ENCODE assay signal across 16 mouse cellular contexts in the genomic region with DNA sequence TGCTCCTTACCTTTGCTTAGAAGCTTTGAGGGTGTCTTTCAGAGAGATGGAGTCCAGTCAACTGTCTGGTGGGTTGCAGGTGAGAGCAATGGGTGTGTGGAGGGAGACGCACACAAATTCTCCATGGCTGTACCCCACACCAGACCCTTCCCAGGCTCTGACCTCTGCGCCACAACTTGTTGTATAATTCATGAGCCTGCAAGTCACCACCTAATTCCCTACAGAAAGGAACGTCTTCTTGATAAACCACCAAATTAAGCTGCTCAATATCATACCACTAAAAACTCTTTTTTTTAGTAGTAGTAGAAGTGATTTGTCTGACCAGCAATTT.
A peak's percentile ranks its signal among the peaks of the same experiment; 100 is the strongest.
DNase-seq lines count a peak whose midpoint lies in the region; ATAC-seq and TF ChIP-seq lines count a peak whose summit lies in the region.
"Had no signal": no experiment of that assay in that cellular context is flagged by ENCODE, and none has a peak within 500 bp of the region (broad histone marks: within the 10 kb centered on the region; RNA-seq: fewer than 3 reads in every experiment).

No protein-coding gene starts in this region.

- H3K4me3 ChIP-seq in forebrain, embryonic 11.5 days (ENCODE audit: low read depth, low read length) = no peak overlapping the region
- H3K4me3 ChIP-seq in forebrain, postnatal 0 days (ENCODE audit: low read depth, low read length) = no peak overlapping the region
- no peak overlapping the region for H3K4me3 ChIP-seq in midbrain, embryonic 11.5 days (ENCODE audit: low read depth, low read length)
- no peak overlapping the region for H3K4me3 ChIP-seq in neural tube, embryonic 15.5 days (replicated peaks)
- H3K4me3 ChIP-seq: erythroblast, embryonic 14.5 days; gastrocnemius, adult 2 months; limb, embryonic 15.5 days had no signal

- peak overlapping the region; percentile 76 for H3K27ac ChIP-seq in forebrain, embryonic 11.5 days (ENCODE audit: low read depth, low read length)
- peak overlapping the region; percentile 48; the same call in 1 of the 2 replicates for H3K27ac ChIP-seq in forebrain, postnatal 0 days (ENCODE audit: low read depth, low read length)
- peak overlapping the region; percentile 83 for H3K27ac ChIP-seq in midbrain, embryonic 11.5 days (ENCODE audit: low read depth, low read length)
- no peak overlapping the region; the same call in 1 of the 2 replicates for H3K27ac ChIP-seq in neural tube, embryonic 15.5 days (replicated peaks)
- H3K27ac ChIP-seq: gastrocnemius, adult 2 months; limb, embryonic 15.5 days had no signal

- no peak overlapping the region for H3K9ac ChIP-seq in forebrain, embryonic 11.5 days (ENCODE audit: low read length)
- H3K9ac ChIP-seq in forebrain, postnatal 0 days = no peak overlapping the region
- H3K9ac ChIP-seq in midbrain, embryonic 11.5 days (ENCODE audit: low read length) = peak overlapping the region; percentile 24
- no peak overlapping the region for H3K9ac ChIP-seq in neural tube, embryonic 15.5 days (replicated peaks)
- H3K9ac ChIP-seq: limb, embryonic 15.5 days had no signal

- no peaks in the 10 kb centered on the region; the same call in 1 of the 2 replicates for H3K9me3 ChIP-seq in forebrain, embryonic 11.5 days (ENCODE audit: control insufficient read depth, low read length)
- no peaks in the 10 kb centered on the region for H3K9me3 ChIP-seq in forebrain, postnatal 0 days (ENCODE audit: low read length)
- no peaks in the 10 kb centered on the region for H3K9me3 ChIP-seq in midbrain, embryonic 11.5 days (ENCODE audit: control insufficient read depth, low read length)
- H3K9me3 ChIP-seq in neural tube, embryonic 15.5 days (replicated peaks) = no peaks in the 10 kb centered on the region
- H3K9me3 ChIP-seq: limb, embryonic 15.5 days had no signal

- WGBS in forebrain, embryonic 11.5 days = 45% methylated on average over 3 of the region's 3 CpGs
- 27% methylated on average over 3 of the region's 3 CpGs for WGBS in forebrain, postnatal 0 days
- WGBS in midbrain, embryonic 11.5 days = 18% methylated on average over 3 of the region's 3 CpGs
- 22% methylated on average over 3 of the region's 3 CpGs for WGBS in neural tube, embryonic 15.5 days

- no peak for DNase-seq in forebrain, embryonic 11.5 days (ENCODE audit: low spot score)
- DNase-seq in forebrain, postnatal 0 days = no peak
- peak; percentile 93 for DNase-seq in midbrain, embryonic 11.5 days (ENCODE audit: low spot score, missing footprints)
- DNase-seq in right cerebral cortex, postnatal 10 days (ENCODE audit: low spot score in 2 of 2) = no peak
- no peak for DNase-seq in heart, postnatal 14 days
- no peak for DNase-seq in cerebellum, postnatal 14 days
- DNase-seq: adrenal gland, adult 8-10 months; cerebellum, adult 9-10 months; gastrocnemius, adult 2 months; kidney, adult 18-20 months; kidney, postnatal 14 days; lung, adult 2 months had no signal

- no peaks in the 10 kb centered on the region for H3K27me3 ChIP-seq in forebrain, embryonic 11.5 days (ENCODE audit: control insufficient read depth, insufficient read depth, low read length)
- H3K27me3 ChIP-seq in forebrain, postnatal 0 days (ENCODE audit: insufficient read depth, low read length) = no peaks in the 10 kb centered on the region
- no peaks in the 10 kb centered on the region for H3K27me3 ChIP-seq in midbrain, embryonic 11.5 days (ENCODE audit: control insufficient read depth, insufficient read depth, low read length)
- H3K27me3 ChIP-seq in neural tube, embryonic 15.5 days (replicated peaks) = no peaks in the 10 kb centered on the region
- H3K27me3 ChIP-seq: limb, embryonic 15.5 days had no signal

- no peak for TF ChIP-seq CTCF in forebrain, postnatal 0 days (IDR thresholded peaks at IDR 0.05; ENCODE audit: low read depth)

- intact Hi-C loops in heart, postnatal 14 days (cut with DNase I) = no loop called here

- peak; percentile 12; the same call in 1 of the 2 replicates for ATAC-seq in forebrain, embryonic 11.5 days (replicated peaks; ENCODE audit: low FRiP score)
- ATAC-seq in forebrain, postnatal 0 days = no peak
- peak; percentile 74 for ATAC-seq in midbrain, embryonic 11.5 days (ENCODE audit: low FRiP score)
- no peak for ATAC-seq in neural tube, embryonic 15.5 days (ENCODE audit: low FRiP score)
- ATAC-seq: CD4-positive, CD25-positive, alpha-beta regulatory T cell, adult 4 months had no signal

- H3K36me3 ChIP-seq in forebrain, embryonic 11.5 days (ENCODE audit: control insufficient read depth, insufficient read depth, low read length) = no peaks in the 10 kb centered on the region
- no peaks in the 10 kb centered on the region for H3K36me3 ChIP-seq in forebrain, postnatal 0 days (ENCODE audit: insufficient read depth)
- no peaks in the 10 kb centered on the region for H3K36me3 ChIP-seq in midbrain, embryonic 11.5 days (ENCODE audit: control insufficient read depth, insufficient read depth, low read length)
- no peaks in the 10 kb centered on the region for H3K36me3 ChIP-seq in neural tube, embryonic 15.5 days
- H3K36me3 ChIP-seq: limb, embryonic 15.5 days had no signal

- H3K4me1 ChIP-seq in forebrain, embryonic 11.5 days (replicated peaks; ENCODE audit: control insufficient read depth, insufficient read depth, low read length) = peaks cover 3% of the 10 kb centered on the region; the same call in 1 of the 2 replicates
- peaks cover 15% of the 10 kb centered on the region; the same call in 1 of the 2 replicates for H3K4me1 ChIP-seq in forebrain, postnatal 0 days (ENCODE audit: insufficient read depth)
- H3K4me1 ChIP-seq in midbrain, embryonic 11.5 days (ENCODE audit: control insufficient read depth, insufficient read depth, low read length) = peaks cover 57% of the 10 kb centered on the region
- peaks cover 15% of the 10 kb centered on the region for H3K4me1 ChIP-seq in neural tube, embryonic 15.5 days
- H3K4me1 ChIP-seq: limb, embryonic 15.5 days had no signal

- H3K4me2 ChIP-seq in forebrain, embryonic 11.5 days (ENCODE audit: low read depth, low read length, severe bottlenecking) = no peak overlapping the region
- no peak overlapping the region for H3K4me2 ChIP-seq in forebrain, postnatal 0 days (ENCODE audit: low read depth)
- peak overlapping the region; percentile 34; the same call in 1 of the 2 replicates for H3K4me2 ChIP-seq in midbrain, embryonic 11.5 days
- peak overlapping the region; percentile 30; the same call in 1 of the 2 replicates for H3K4me2 ChIP-seq in neural tube, embryonic 15.5 days
- H3K4me2 ChIP-seq: limb, embryonic 15.5 days had no signal

Comparison
In these comparisons a context has a peak if more than half of its experiments do, and no peak if none do; other contexts are left out.
1. ATAC-seq: peak in forebrain, embryonic 11.5 days (single experiment) and midbrain, embryonic 11.5 days (single experiment); none in forebrain, postnatal 0 days (single experiment) and neural tube, embryonic 15.5 days (single experiment).
2. H3K4me2 ChIP-seq: peak in midbrain, embryonic 11.5 days (single experiment) and neural tube, embryonic 15.5 days (single experiment); none in forebrain, embryonic 11.5 days (single experiment) and forebrain, postnatal 0 days (single experiment).